Mouse (Mus musculus): ENCODE measurements around the gene Prickle2.

DNA sequence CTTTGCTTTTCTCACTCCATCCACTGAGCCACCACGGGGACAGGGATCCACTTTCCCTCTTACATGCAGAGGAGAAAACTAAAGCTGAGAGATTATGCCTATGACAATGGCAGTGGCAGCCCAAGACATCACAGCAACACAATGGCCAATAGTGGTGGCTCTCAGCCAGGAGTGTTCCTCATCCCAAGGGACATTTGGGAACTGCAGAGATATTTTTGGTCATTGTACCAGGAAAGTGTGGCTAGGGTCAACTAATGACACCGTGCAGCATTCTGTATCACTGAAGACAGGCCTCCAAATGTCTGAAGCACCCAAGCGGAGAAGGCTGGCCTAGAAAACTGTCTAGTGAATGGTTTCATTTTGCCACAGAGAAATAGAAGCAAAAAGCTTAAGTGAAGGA lies 91.2 kb downstream of the Prickle2 start:
- no peak for TF ChIP-seq EP300 (IDR thresholded peaks at IDR 0.05; ENCODE audit: low read depth)
- TF ChIP-seq CTCF (IDR thresholded peaks at IDR 0.05; ENCODE audit: low read depth), result no peak

Data from heart, postnatal 0 days (tissue).